Mouse (Mus musculus) adrenal gland, postnatal 0 days (tissue): ENCODE data around the gene Vmn2r57. TPM values are rescaled to one million over a fixed set of nuclear protein-coding genes. Genes with fewer than 3 reads are reported as not detected.

Experiments used
- polyA plus RNA-seq: library from polyadenylated mRNA; unstranded; fragments of >200 nt; fragmentation: Nextera tagmentation; extraction: Ambion mirVana; gene quantifications from 2 replicates; pipeline ENCODE4 v1.2.1, GENCODE M21; 2015

The Vmn2r57 gene
- 0.11 and 0.14 TPM in 2 replicates for polyA plus RNA-seq

DNA sequence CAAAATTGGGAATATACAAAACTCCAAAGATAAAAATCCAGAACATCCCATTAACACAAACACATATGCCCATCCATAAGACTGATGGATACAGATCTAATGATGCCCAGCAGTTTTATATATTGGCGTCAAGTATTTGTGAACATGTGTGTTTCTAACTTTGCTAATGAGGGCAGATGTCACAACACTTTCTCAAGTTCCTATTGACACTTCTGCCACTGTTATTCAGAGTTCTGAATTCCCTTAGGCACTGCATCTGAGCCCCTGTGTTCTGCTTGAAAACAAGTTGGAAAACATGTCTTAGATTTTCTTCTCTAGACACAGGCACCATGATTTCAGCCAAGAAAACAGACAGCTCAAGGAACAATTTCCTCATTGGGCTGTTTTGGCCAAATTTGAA, at the start of gene Vmn2r57:
TSS of gene Vmn2r57 (minus strand) at position 101 of the 400 bp plus-strand sequence.

DNA sequence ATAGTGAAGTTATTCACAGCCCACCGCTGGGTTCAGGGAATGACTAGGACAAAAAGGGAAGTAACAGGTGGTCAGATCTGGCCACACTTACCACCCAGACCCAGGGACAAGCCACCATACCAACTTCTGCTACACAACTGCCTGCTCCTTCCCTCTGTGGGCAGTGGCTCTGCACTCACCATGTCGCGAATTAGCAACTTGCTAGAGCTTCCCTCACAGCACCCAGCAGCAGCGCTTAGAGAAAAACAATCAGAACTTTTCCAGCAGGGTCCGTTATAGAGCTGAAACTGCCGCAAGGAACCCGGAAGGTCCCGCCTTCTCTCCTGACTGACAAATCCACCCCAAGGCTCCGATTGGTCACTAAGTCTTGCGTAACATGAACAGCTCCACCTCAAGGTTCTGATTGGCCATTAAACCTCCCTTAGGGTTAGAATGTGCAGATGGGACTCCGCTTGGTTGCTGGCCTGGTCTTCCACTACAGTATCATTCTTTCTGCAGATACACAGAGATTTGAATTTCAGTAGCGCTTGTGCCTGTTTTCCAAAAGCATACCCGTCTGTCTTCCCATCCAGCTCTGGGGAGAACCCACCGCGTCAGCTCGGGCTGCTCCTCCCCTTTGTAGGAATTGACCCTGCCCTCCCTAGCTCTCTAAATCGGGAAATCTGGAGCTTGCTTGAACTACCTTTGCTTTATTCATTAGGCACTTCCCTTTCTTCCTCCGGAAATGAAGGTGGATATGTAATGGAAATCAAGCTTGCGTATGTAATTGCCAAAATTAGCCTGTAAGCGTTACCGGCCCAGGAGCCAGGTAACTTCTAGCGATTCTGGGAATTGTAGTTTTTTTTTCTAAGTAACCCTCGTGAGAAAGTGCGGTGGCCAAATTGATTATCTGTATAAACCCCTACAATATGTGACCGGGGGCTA, 55.2 kb downstream of the Vmn2r57 start, which contains the start of gene AI987944:
TSS of gene AI987944 (minus strand) at position 332 of the 924 bp plus-strand sequence.

Other genes with a start within 250 kb of the Vmn2r57 start
- 13.6 and 15.7 TPM in 2 replicates for gene AI987944, start 55.3 kb downstream of the Vmn2r57 start, polyA plus RNA-seq
- 0.03 TPM in 1 of 2 replicates, not detected in the other for gene Gm20449, start 50.7 kb upstream of the Vmn2r57 start, polyA plus RNA-seq
- 5.5 and 7.1 TPM in 2 replicates for gene AW146154, start 51.2 kb upstream of the Vmn2r57 start, polyA plus RNA-seq
- not detected in 2 replicates for gene Gm6871, start 125.0 kb upstream of the Vmn2r57 start, polyA plus RNA-seq
- 6.7 and 8.6 TPM in 2 replicates for gene 2610021A01Rik, start 150.5 kb upstream of the Vmn2r57 start, polyA plus RNA-seq
- gene Zfp788, start 184.5 kb upstream of the Vmn2r57 start, polyA plus RNA-seq, result 10.9 and 18.7 TPM in 2 replicates